Mouse (Mus musculus) limb, embryonic 11.5 days (tissue): ENCODE measurements around the gene Prkaa1. TPM values are rescaled to one million over a fixed set of nuclear protein-coding genes. Genes with fewer than 3 reads are reported as not detected.

Source experiments
- ATAC-seq: fragments of 200-750 bp; cut with Nextera tagmentation; 2 replicates; pipeline ENCODE4 v1.8.0; 2017; ENCODE audit warnings: low read depth; ENCODE audit not compliant: insufficient number of reproducible peaks, low FRiP score, low TSS enrichment
- DNase-seq: peaks from one replicate; pipeline ENCODE4 v3.0.0-alpha.2; 2015; ENCODE audit warnings: low spot score
- H3K27ac ChIP-seq: fragments of 300-500 bp; sonication (generic); replicated peaks from 2 replicates; pipeline ENCODE4 v1.5.1; 2014; ENCODE audit warnings: low read depth, mild to moderate bottlenecking, low read length
- H3K27me3 ChIP-seq: fragments of 300-500 bp; sonication (generic); 2 replicates; pipeline ENCODE4 v1.6.1; 2014; ENCODE audit warnings: mild to moderate bottlenecking, low read length, mixed read lengths; ENCODE audit not compliant: control insufficient read depth, insufficient read depth
- H3K36me3 ChIP-seq: fragments of 300-500 bp; sonication (generic); 2 replicates; pipeline ENCODE4 v1.6.1; 2014; ENCODE audit warnings: mild to moderate bottlenecking, low read length, moderate library complexity, mixed read lengths; ENCODE audit not compliant: control insufficient read depth, insufficient read depth
- H3K4me1 ChIP-seq: fragments of 300-500 bp; sonication (generic); 2 replicates; pipeline ENCODE4 v1.6.1; 2014; ENCODE audit warnings: low read length, mixed read lengths; ENCODE audit not compliant: control insufficient read depth, insufficient read depth
- H3K4me2 ChIP-seq: fragments of 300-500 bp; sonication (generic); 2 replicates; pipeline ENCODE4 v1.6.1; 2014; ENCODE audit warnings: low read depth, mild to moderate bottlenecking, moderate library complexity; ENCODE audit not compliant: severe bottlenecking
- H3K4me3 ChIP-seq: fragments of 300-500 bp; sonication (generic); 2 replicates; pipeline ENCODE4 v1.5.1; 2014; ENCODE audit warnings: low read depth, low read length
- H3K9ac ChIP-seq: fragments of 300-500 bp; sonication (generic); 2 replicates; pipeline ENCODE4 v1.6.1; 2014; ENCODE audit warnings: mild to moderate bottlenecking, low read length
- H3K9me3 ChIP-seq: fragments of 300-500 bp; sonication (generic); 2 replicates; pipeline ENCODE4 v1.6.1; 2016; ENCODE audit warnings: low read length; ENCODE audit not compliant: control insufficient read depth
- WGBS: fragments of 180-500 bp; shearing (Covaris S2); extraction: QIAGEN DNeasy Blood & Tissue Kit; methylation state at CpG from one replicate; pipeline ENCODE4 v1.1.7; 2014; 5-methylcytosine and 5-hydroxymethylcytosine counted together
- polyA plus RNA-seq: library from polyadenylated mRNA; unstranded; fragments of >200 nt; fragmentation: Nextera tagmentation; extraction: Ambion mirVana; gene quantifications from 2 replicates; pipeline ENCODE4 v1.2.1, GENCODE M21; 2014

The Prkaa1 gene
- polyA plus RNA-seq, 1 experiment from 2014 or later, result 21.2 TPM

DNA sequence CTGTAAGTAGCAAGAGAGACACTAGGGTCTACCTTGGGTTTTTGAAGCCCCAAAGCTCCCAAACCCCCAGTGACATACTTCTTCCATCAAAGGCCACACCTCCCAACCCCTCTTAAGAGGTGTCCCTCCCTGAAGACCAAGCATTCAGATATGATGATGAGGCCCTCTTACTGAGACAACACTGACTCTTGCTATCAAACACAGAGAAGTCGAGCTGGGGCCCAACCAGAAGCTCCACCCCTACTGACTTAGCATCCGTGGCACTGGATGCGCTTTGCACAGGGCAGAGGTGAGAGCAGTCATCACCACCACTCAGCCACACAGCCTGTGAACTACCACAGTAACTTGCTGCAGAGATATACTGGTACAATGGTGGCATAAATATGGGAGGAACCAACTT lies 31.0 kb upstream of the Prkaa1 start:
- DNase-seq, result no peak

DNA sequence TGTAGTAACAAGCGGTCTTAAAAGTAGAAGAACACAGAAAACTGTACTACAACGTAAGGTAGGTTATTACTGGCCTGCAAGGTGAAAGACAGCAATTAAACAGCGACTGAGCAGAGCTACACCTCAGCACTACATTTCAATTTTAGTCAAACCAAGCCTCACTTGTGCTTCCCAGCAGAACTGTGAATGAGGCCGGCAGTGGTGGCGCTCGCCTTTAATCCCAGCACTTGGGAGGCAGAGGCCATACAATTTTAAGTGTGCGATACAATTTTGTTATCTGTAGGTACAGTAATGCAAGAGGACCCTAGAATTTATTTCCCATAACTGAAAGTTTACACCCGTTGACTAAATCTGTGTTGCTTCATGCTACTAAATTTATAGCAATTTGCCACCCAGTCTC lies 28.5 kb upstream of the Prkaa1 start:
- Histone ChIP-seq H3K9ac (no peak overlapping the region), H3K4me2 (peak overlapping the region; percentile 24), H3K9me3 (no peaks in the 10 kb centered on the region), H3K27me3 (no peaks in the 10 kb centered on the region), H3K4me3 (no peak overlapping the region), H3K36me3 (peaks cover 21% of the 10 kb centered on the region), H3K27ac (no peak overlapping the region), H3K4me1 (0 out of 2 replicates have a peak, but pooled peaks cover 4% of the 10 kb centered on the region)
- DNase-seq, result no peak
- ATAC-seq, result no peak
- 67% methylated on average over 8 of the region's 8 CpGs for WGBS

More for the DNA sequence above, 31.0 kb upstream of the Prkaa1 start:
- Histone ChIP-seq H3K9me3 (no peaks in the 10 kb centered on the region), H3K9ac (no peak overlapping the region), H3K36me3 (no peaks in the 10 kb centered on the region), H3K4me1 (0 out of 2 replicates have a peak, but pooled peaks cover 2% of the 10 kb centered on the region), H3K27me3 (no peaks in the 10 kb centered on the region), H3K4me3 (no peak overlapping the region), H3K4me2 (no peak overlapping the region), H3K27ac (no peak overlapping the region)
- no peak for ATAC-seq
- WGBS, result 83% methylated on average over 3 of the region's 3 CpGs

DNA sequence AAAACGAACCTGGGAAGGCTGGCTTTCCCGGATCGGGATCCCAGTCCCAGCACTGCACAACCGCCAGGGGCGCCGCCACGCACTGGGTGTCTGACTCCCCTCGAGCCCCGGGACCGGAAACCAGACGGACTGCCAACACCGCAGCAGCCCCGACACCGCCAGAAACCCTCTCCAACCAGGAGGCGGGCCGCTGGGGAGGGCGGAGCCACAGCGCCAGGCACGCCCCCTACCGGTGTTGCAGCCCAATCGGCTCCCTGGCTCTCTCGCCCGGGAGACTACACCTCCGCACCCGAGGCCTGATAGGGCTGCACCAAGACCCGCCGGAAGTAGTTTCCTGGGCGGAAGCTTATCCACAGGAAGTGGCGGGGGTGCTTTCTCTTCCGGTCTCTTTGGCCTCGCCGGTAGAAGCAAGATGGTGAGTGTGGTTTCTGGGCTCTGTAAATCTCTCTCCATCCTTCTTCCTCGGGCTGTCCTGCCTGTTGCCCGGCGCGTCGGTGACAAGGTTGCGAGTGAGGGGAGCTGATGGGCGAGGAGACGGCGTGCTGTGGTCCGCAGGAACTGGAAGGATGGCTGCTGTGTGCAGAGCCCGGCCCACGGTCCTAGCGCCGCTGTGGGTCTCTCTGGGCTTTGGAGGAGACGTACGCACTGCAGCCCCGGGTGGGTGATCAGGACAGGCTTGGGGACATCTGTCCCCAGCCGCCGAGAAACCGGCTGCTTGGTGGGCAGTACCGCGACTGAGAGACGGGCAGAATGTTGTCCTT lies 27.2 kb upstream of the Prkaa1 start, which contains the start of gene Rpl37:
Gene Rpl37, plus strand, starts transcription at position 376 of the 761 bp plus-strand sequence.
- ATAC-seq, result peak; percentile 98
- under 1% methylated on average over 55 of the region's 55 CpGs for WGBS
- Histone ChIP-seq H3K4me2 (peak within 1 kb of the TSS; percentile 74), H3K36me3 (peaks cover 27% of the 10 kb centered on the region), H3K4me3 (peak within 1 kb of the TSS; percentile 85), H3K27ac (peak within 1 kb of the TSS; percentile 73), H3K9ac (peak within 1 kb of the TSS; percentile 95), H3K9me3 (no peaks in the 10 kb centered on the region), H3K27me3 (no peaks in the 10 kb centered on the region), H3K4me1 (0 out of 2 replicates have a peak, but pooled peaks cover 4% of the 10 kb centered on the region)
- peak; percentile 99 for DNase-seq

DNA sequence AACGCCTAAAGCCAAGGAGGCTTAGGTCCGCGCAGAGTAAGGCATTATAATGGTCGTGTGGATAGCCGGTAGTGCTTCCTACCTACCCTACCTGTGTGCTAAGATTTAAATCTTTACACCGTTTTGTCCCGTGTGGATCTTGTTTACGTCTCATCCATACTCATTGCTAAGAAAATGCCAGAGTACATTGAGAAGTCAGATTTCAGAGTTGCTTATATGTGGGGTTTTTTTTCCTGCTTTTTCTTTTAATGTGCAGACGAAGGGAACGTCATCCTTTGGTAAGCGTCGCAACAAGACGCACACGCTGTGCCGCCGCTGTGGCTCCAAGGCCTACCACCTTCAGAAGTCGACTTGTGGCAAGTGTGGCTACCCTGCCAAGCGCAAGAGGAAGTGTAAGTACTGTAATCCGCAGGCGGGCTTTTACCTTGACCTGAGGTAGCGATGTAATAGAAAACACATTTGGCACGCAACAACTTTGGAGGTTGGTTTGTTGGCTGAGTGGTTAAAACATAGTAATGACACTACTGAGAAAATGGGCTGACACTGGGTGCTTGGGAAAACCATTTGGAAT lies 26.5 kb upstream of the Prkaa1 start:
- H3K9ac ChIP-seq, result peak overlapping the region; percentile 95
- H3K4me3 ChIP-seq, result peak overlapping the region; percentile 85
- no peak for ATAC-seq
- peak overlapping the region; percentile 74 for H3K4me2 ChIP-seq
- no peak for DNase-seq
- 2% methylated on average over 22 of the region's 22 CpGs for WGBS
- H3K9me3 ChIP-seq, result no peaks in the 10 kb centered on the region
- peaks cover 31% of the 10 kb centered on the region for H3K36me3 ChIP-seq
- peak overlapping the region; percentile 63 for H3K27ac ChIP-seq
- H3K4me1 ChIP-seq, result 0 out of 2 replicates have a peak, but pooled peaks cover 4% of the 10 kb centered on the region
- no peaks in the 10 kb centered on the region for H3K27me3 ChIP-seq

DNA sequence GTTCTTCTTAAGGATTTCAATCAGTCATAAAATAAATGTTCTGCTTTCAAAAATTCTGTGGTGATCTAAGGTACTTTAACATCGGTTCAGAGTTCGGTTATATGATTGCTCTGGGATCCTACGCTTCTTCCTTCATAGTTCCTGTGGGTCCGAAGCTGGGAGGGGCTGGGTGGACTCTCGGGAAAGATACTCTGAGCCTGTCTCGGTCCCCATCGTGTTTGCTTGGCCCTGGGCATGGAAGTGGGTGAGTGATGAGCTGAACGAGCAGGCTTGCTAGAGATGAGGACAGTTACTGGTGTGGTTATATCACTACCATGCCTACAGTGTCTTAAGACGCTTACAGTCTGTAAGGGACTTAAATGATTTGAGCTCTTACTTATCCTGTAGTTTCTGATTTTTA lies 25.0 kb upstream of the Prkaa1 start:
- no peak overlapping the region for H3K9ac ChIP-seq
- 0 out of 2 replicates have a peak, but pooled peaks cover 4% of the 10 kb centered on the region for H3K4me1 ChIP-seq
- WGBS, result 92% methylated on average over 9 of the region's 9 CpGs
- H3K27me3 ChIP-seq, result no peaks in the 10 kb centered on the region
- H3K4me2 ChIP-seq, result no peak overlapping the region
- peaks cover 31% of the 10 kb centered on the region for H3K36me3 ChIP-seq
- no peaks in the 10 kb centered on the region for H3K9me3 ChIP-seq
- H3K27ac ChIP-seq, result no peak overlapping the region
- no peak overlapping the region for H3K4me3 ChIP-seq
- DNase-seq, result no peak
- no peak for ATAC-seq

DNA sequence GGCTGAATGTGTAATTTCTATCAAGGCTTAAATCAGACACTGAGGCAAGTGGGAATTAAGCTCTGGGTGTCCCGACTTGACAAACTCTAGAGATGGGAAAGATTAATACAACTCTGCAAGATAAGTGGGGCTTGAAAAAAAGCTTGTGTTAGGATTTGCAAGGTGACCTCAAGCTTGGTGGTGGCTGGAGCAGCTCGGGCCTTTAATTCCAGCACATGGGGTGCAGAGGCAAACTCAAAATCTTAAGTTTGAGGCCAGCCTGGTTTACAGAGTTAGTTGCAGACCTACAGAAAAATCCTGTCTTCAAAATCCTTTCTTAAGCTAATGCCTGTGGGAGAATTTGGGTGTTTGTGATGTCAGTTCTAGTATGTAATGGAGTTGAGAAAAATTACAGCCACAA lies 24.5 kb upstream of the Prkaa1 start:
- H3K27me3 ChIP-seq, result no peaks in the 10 kb centered on the region
- H3K4me1 ChIP-seq, result 0 out of 2 replicates have a peak, but pooled peaks cover 4% of the 10 kb centered on the region
- no peak overlapping the region for H3K27ac ChIP-seq
- no peak overlapping the region for H3K4me3 ChIP-seq
- no peak overlapping the region for H3K4me2 ChIP-seq
- H3K36me3 ChIP-seq, result peaks cover 32% of the 10 kb centered on the region
- H3K9me3 ChIP-seq, result no peaks in the 10 kb centered on the region
- DNase-seq (no peak), ATAC-seq (no peak)
- no peak overlapping the region for H3K9ac ChIP-seq
- WGBS, result 92% methylated on average over 2 of the region's 2 CpGs

DNA sequence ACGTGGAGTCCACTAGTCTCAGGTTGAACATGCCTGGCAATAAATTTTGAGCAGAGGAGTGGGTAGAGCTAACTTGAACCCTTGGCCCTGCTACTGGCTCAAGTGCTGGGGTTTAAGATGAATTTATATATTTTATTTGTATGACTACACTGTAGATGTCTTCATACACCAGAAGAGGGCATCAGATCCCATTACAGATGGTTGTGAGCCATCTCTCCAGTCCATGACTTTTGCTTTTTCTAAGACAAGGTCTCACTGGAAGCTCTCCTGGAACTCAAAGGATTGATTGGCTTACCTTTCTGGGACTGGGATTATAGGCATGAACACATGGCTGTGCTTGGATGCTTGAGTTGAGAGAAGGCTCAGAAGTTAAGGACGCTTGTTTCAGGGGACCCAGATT lies 24.0 kb upstream of the Prkaa1 start:
- H3K4me2 ChIP-seq, result no peak overlapping the region
- DNase-seq (no peak), ATAC-seq (no peak)
- H3K4me3 ChIP-seq, result no peak overlapping the region
- H3K4me1 ChIP-seq, result 0 out of 2 replicates have a peak, but pooled peaks cover 4% of the 10 kb centered on the region
- H3K9ac ChIP-seq, result no peak overlapping the region
- peaks cover 36% of the 10 kb centered on the region for H3K36me3 ChIP-seq
- no peak overlapping the region for H3K27ac ChIP-seq
- no peaks in the 10 kb centered on the region for H3K9me3 ChIP-seq
- H3K27me3 ChIP-seq, result no peaks in the 10 kb centered on the region
- WGBS, result 96% methylated on average over 2 of the region's 2 CpGs

DNA sequence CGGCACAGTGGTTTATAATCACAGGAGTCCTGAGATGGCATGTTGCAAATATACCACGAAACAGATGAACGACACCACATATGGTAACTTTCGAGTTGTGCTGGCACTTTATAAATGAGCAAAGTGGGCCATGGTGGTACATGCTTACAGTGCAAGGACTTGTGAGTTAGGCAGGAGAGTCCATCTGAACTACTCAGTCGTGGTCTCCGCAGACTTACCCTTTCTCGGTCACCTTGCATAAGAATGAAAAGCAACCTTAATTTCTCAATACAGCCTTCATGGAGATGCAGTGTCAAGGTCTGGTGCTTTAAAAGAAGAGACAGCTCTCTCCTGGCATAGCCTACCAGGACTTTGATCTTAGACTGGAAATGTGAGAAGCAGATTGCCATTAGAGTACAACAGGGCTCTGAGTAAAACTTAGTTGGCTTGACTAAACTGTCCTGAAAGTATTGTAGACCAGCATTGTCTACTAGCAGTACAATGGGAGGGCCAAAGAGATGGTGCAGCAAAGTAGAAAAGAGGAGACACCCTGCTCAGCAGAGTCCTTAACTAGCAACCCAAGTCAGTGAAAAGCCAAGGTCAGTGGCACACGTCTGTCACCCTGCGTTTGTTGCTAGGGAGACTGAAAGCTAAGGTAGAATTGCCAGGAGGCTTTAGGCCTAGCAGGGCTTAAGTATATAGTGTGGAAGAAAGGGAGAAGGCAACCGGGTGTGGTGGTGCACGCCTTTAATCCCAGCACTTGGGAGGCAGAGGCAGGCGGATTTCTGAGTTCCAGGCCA lies 21.9 kb upstream of the Prkaa1 start:
- Histone ChIP-seq H3K4me1 (0 out of 2 replicates have a peak, but pooled peaks cover 4% of the 10 kb centered on the region), H3K9me3 (no peaks in the 10 kb centered on the region), H3K9ac (no peak overlapping the region), H3K4me3 (no peak overlapping the region), H3K36me3 (peaks cover 38% of the 10 kb centered on the region), H3K27me3 (no peaks in the 10 kb centered on the region), H3K4me2 (no peak overlapping the region), H3K27ac (no peak overlapping the region)
- ATAC-seq (no peak), DNase-seq (no peak)
- WGBS, result 91% methylated on average over 12 of the region's 12 CpGs
